Mouse (Mus musculus) brain, adult 10 weeks (tissue): Measurements from ENCODE around the gene Vmn2r98. TPM values are rescaled to one million over a fixed set of nuclear protein-coding genes. Genes with fewer than 3 reads are reported as not detected.

Source experiments
- polyA plus RNA-seq: library from polyadenylated mRNA; stranded (reverse); fragments of 350-450 nt; fragmentation: Illumina TruSeq; extraction: RNeasy Lipid Tissue Mini Kit (QIAGEN cat#74804); gene quantifications from one replicate; pipeline ENCODE4 v1.2.3, GENCODE M21; 2015; ENCODE audit warnings: low read depth, low replicate concordance

Vmn2r98 gene
- not detected for polyA plus RNA-seq

GRCm38 (mm10) chr17:19053160-19053559 is at the start of gene Vmn2r98:
Vmn2r98 (plus strand) TSS chr17:19053460.

Other genes with a start within 250 kb of the Vmn2r98 start
- not detected for gene Vmn2r97, start 139.2 kb upstream of the Vmn2r98 start, polyA plus RNA-seq